Mouse (Mus musculus): ENCODE data around the gene Lrrc56. TPM values are rescaled to one million over a fixed set of nuclear protein-coding genes. Genes with fewer than 3 reads are reported as not detected.

The Lrrc56 gene
- polyA plus RNA-seq, 2 experiments, result 10.4 to 15.3 TPM

DNA sequence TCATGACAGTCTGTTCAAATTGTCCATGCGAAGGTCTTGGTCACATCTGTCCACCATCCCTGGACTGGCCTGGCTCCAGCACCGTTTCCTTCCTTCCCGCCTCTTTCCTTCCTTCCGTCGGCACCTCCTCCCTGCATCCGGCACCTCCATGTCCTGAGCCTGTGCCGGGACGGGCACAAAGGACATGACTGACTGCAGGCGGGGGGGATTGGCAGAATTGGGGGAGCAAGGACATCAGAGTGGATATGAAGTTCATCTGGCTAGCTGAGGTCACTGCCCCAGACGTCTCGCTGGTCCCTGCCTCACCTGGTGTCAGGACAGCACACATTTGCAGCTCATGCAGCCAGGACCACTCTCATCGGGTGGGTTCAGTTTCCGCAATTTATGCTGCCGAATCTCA is 2.9 kb upstream of the Lrrc56 start:
- H3K27ac ChIP-seq, result no peak overlapping the region
- H3K4me3 ChIP-seq (ENCODE audit: insufficient read depth in 1 of 2, low read depth in 2 of 2, low read length in 2 of 2), result no peak overlapping the region
- no peak for ATAC-seq (ENCODE audit: insufficient read depth)
- no peak overlapping the region for H3K9ac ChIP-seq (replicated peaks)
- peaks cover 26% of the 10 kb centered on the region for H3K36me3 ChIP-seq (replicated peaks; ENCODE audit: control insufficient read depth, insufficient read depth, low read depth)
- no peaks in the 10 kb centered on the region for H3K9me3 ChIP-seq (ENCODE audit: control insufficient read depth, low read length)
- DNase-seq (ENCODE audit: low read depth in 3 of 3, low spot score in 3 of 3), result no peak
- no peak for TF ChIP-seq EP300 (IDR thresholded peaks at IDR 0.05; ENCODE audit: low read depth)
- TF ChIP-seq CTCF (IDR thresholded peaks at IDR 0.05; ENCODE audit: low read depth), result no peak
- no peaks in the 10 kb centered on the region for H3K27me3 ChIP-seq (ENCODE audit: control insufficient read depth, insufficient read depth, low read length)
- 89% methylated on average over 14 of the region's 14 CpGs for WGBS (ENCODE audit: insufficient replicate concordance)
- peaks cover 12 to 17% of the 10 kb centered on the region in 2 experiments for H3K4me1 ChIP-seq (replicated peaks; ENCODE audit: control insufficient read depth in 2 of 2, insufficient read depth in 2 of 2, low read length in 1 of 2)
- no peak overlapping the region for H3K4me2 ChIP-seq (ENCODE audit: low read depth)

DNA sequence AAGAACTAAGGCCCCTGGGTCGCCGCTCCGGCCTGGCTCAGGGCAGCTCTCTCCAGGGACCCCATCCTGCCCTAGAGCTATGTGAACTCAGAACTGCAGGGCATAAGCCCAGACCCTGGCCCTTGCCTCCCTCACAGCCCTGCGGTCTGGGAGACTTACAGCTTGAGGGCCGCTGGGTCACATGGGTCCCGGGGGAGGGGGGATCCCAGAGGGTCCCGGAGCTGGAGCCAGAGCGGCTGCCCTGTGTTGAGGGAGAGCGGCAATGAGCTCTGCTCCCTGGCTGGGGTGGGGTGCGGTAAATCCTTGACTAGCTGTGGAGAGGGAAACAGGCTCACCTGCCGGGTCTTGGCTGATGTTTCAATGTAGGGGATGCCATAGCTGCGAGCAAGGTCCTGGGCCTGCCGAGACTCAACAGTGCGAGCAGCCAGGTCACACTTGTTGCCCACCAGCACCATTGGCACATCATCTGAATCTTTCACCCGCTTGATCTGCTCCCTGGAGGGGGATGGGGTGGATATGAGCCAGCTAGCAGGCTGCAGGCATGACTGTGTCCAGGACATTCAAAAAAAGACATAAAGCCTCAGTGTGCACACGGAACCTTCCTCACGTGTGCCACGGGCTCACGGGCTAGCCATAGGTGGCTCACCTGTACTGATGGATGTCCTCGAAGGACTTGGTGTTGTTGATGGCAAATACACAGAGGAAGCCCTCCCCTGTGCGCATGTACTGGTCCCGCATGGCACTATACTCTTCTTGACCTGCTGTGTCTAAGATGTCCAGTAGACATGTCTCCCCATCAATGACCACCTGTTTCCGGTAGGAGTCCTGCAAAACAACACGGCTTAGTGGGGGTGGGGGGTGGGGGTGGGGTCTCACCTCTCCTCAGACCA is 1.9 kb upstream of the Lrrc56 start:
- 87% methylated on average over 24 of the region's 24 CpGs for WGBS (ENCODE audit: insufficient replicate concordance)
- peak overlapping the region; percentile 84; the same call in 1 of the 2 replicates for H3K9ac ChIP-seq (replicated peaks)

DNA sequence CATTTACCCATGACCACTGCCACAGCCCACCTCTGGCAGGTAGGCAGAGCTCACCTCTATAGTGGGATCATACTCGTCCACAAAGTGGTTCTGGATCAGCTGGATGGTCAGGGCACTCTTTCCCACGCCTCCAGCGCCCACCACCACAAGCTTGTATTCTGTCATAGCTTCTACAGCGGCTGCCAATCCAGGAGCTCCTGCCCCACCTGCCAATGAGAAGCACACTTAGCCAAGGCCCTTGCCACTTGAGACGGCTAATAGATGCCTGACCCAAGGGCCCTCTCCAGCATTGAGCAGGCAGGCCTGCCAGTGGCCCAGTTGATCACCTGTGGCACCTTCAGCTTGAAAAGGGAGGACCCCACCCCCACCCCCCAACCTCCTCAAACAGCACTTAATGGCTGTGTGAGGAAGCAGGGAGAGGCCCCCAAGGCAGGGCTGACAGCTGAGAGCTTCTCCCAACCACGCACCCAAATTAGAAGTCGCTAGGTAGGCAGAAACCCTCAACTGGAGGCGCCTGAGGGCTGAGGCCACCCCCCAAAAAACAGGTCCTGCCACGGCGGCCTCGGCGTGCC is 1.1 kb upstream of the Lrrc56 start:
- no peak for TF ChIP-seq EP300 (IDR thresholded peaks at IDR 0.05; ENCODE audit: low read depth)
- no peak for TF ChIP-seq CTCF (IDR thresholded peaks at IDR 0.05; ENCODE audit: low read depth)

More for the DNA sequence above, 1.9 kb upstream of the Lrrc56 start:
- peak overlapping the region; percentile 78 for H3K4me2 ChIP-seq (ENCODE audit: low read depth)
- DNase-seq (ENCODE audit: low read depth in 3 of 3, low spot score in 3 of 3) (no peak), ATAC-seq (ENCODE audit: insufficient read depth) (no peak)
- no peaks in the 10 kb centered on the region for H3K9me3 ChIP-seq (ENCODE audit: control insufficient read depth, low read length)
- peaks cover 26% of the 10 kb centered on the region for H3K36me3 ChIP-seq (replicated peaks; ENCODE audit: control insufficient read depth, insufficient read depth, low read depth)
- H3K27ac ChIP-seq, result no peak overlapping the region
- H3K27me3 ChIP-seq (ENCODE audit: control insufficient read depth, insufficient read depth, low read length), result no peaks in the 10 kb centered on the region
- peak overlapping the region; percentile 67 to 88; a peak in 3 of 4 replicates for H3K4me3 ChIP-seq (ENCODE audit: insufficient read depth in 1 of 2, low read depth in 2 of 2, low read length in 2 of 2)
- peaks cover 22 to 27% of the 10 kb centered on the region in 2 experiments for H3K4me1 ChIP-seq (replicated peaks; ENCODE audit: control insufficient read depth in 2 of 2, insufficient read depth in 2 of 2, low read length in 1 of 2)
- TF ChIP-seq EP300 (IDR thresholded peaks at IDR 0.05; ENCODE audit: low read depth) (no peak), CTCF (IDR thresholded peaks at IDR 0.05; ENCODE audit: low read depth) (no peak)

DNA sequence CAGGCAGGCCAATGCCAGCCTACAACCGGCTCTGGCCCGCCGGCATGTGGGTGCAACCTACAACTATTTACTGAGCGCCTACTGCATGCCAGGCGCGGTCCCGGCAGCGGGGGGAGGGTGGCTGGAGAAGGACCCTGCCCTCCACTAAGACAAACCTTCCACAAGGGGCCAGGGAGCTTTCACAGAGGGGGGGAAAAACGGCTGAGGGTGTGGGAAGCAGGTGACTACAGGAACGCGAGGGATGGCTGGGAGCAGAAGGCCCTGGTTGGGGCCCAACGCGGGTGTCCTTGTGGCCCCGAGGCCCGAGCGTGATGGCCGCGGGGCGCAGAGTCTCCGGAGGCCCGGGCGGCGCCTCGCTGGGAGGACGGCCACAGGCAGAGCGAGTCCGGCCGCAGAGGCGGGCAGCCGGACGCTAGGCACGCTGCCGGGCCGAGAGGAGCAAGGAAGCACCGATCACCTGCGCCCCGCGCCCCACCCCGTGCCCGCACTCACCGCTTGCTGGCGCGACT is 555 bp upstream of the Lrrc56 start:
- ATAC-seq (ENCODE audit: insufficient read depth), result peak; percentile 4; the same call in 1 of the 2 replicates
- no peaks in the 10 kb centered on the region for H3K27me3 ChIP-seq (ENCODE audit: control insufficient read depth, insufficient read depth, low read length)
- no peak for DNase-seq (ENCODE audit: low read depth in 3 of 3, low spot score in 3 of 3)
- peaks cover 33 to 40% of the 10 kb centered on the region in 2 experiments for H3K4me1 ChIP-seq (replicated peaks; ENCODE audit: control insufficient read depth in 2 of 2, insufficient read depth in 2 of 2, low read length in 1 of 2)
- 0% methylated on average over 25 of the region's 43 CpGs for WGBS (ENCODE audit: insufficient replicate concordance)
- H3K36me3 ChIP-seq (replicated peaks; ENCODE audit: control insufficient read depth, insufficient read depth, low read depth), result peaks cover 26% of the 10 kb centered on the region
- TF ChIP-seq EP300 (IDR thresholded peaks at IDR 0.05; ENCODE audit: low read depth) (no peak), CTCF (IDR thresholded peaks at IDR 0.05; ENCODE audit: low read depth) (no peak)
- peak overlapping the region; percentile 54 for H3K27ac ChIP-seq
- H3K4me2 ChIP-seq (ENCODE audit: low read depth), result peak overlapping the region; percentile 78
- no peaks in the 10 kb centered on the region for H3K9me3 ChIP-seq (ENCODE audit: control insufficient read depth, low read length)
- peak overlapping the region; percentile 84 for H3K9ac ChIP-seq (replicated peaks)
- peak overlapping the region; percentile 67 to 88 for H3K4me3 ChIP-seq (ENCODE audit: insufficient read depth in 1 of 2, low read depth in 2 of 2, low read length in 2 of 2)

More for the DNA sequence above, 1.1 kb upstream of the Lrrc56 start:
- Histone ChIP-seq H3K4me2 (ENCODE audit: low read depth) (peak overlapping the region; percentile 78), H3K36me3 (replicated peaks; ENCODE audit: control insufficient read depth, insufficient read depth, low read depth) (peaks cover 26% of the 10 kb centered on the region), H3K9me3 (ENCODE audit: control insufficient read depth, low read length) (no peaks in the 10 kb centered on the region), H3K27me3 (ENCODE audit: control insufficient read depth, insufficient read depth, low read length) (no peaks in the 10 kb centered on the region), H3K27ac (no peak overlapping the region; the same call in 1 of the 2 replicates), H3K4me1 (replicated peaks; ENCODE audit: control insufficient read depth in 2 of 2, insufficient read depth in 2 of 2, low read length in 1 of 2) (peaks cover 29 to 35% of the 10 kb centered on the region in 2 experiments), H3K9ac (replicated peaks) (peak overlapping the region; percentile 84), H3K4me3 (ENCODE audit: insufficient read depth in 1 of 2, low read depth in 2 of 2, low read length in 2 of 2) (peak overlapping the region; percentile 67 to 88)
- 21% methylated on average over 12 of the region's 12 CpGs for WGBS (ENCODE audit: insufficient replicate concordance)
- ATAC-seq (ENCODE audit: insufficient read depth) (no peak), DNase-seq (ENCODE audit: low read depth in 3 of 3, low spot score in 3 of 3) (no peak)

DNA sequence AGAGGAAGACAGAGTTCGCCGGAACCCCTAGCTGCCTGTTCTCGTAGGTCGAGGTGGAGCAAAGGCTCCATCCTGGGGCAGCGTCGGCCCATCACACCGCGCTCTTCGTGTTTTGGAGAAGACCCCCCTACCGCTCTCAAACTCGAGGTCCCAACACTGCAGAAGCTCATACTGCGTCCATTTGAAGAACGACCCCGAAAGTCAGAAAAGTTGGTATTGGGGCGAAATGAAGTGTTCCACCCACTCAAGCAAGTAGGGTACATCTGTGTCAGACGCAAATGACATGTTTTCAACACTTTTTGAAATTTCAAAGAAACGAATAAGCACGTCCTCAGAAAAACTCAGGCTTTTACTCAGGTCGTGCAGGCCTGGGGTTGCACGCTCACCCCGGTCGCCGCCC is 452 bp downstream of the Lrrc56 start:
- Histone ChIP-seq H3K36me3 (replicated peaks; ENCODE audit: control insufficient read depth, insufficient read depth, low read depth) (peaks cover 26% of the 10 kb centered on the region), H3K9ac (replicated peaks) (peak overlapping the region; percentile 70), H3K4me2 (ENCODE audit: low read depth) (peak overlapping the region; percentile 90), H3K4me3 (ENCODE audit: insufficient read depth in 1 of 2, low read depth in 2 of 2, low read length in 2 of 2) (peak overlapping the region; percentile 67 to 78), H3K4me1 (replicated peaks; ENCODE audit: control insufficient read depth in 2 of 2, insufficient read depth in 2 of 2, low read length in 1 of 2) (peaks cover 42 to 50% of the 10 kb centered on the region in 2 experiments), H3K27me3 (ENCODE audit: control insufficient read depth, insufficient read depth, low read length) (no peaks in the 10 kb centered on the region), H3K27ac (peak overlapping the region; percentile 83), H3K9me3 (ENCODE audit: control insufficient read depth, low read length) (no peaks in the 10 kb centered on the region)
- WGBS (ENCODE audit: insufficient replicate concordance), result under 1% methylated on average over 23 of the region's 23 CpGs
- no peak for TF ChIP-seq CTCF (IDR thresholded peaks at IDR 0.05; ENCODE audit: low read depth)
- DNase-seq (ENCODE audit: low read depth in 3 of 3, low spot score in 3 of 3) (no peak), ATAC-seq (ENCODE audit: insufficient read depth) (no peak)
